Mouse (Mus musculus) MEL (cell line): ENCODE measurements around the gene Cpt1c. TPM values are rescaled to one million over a fixed set of nuclear protein-coding genes. Genes with fewer than 3 reads are reported as not detected.

Experiments
- DNase-seq: peaks from one replicate; pipeline ENCODE4 v3.0.0; 2011; ENCODE audit warnings: low read depth, low spot score
- H3K27ac ChIP-seq: 2 replicates; pipeline ENCODE4 v1.5.1; 2012; ENCODE audit warnings: low read depth, mild to moderate bottlenecking, control low read depth, low read length, moderate library complexity; ENCODE audit not compliant: control insufficient read depth
- H3K27me3 ChIP-seq, 2 experiments: fragments of 150-350 bp in 1 of 2; sonication (generic) in 1 of 2; 2 replicates each; pipeline ENCODE4 v1.6.1; 2012; ENCODE audit warnings: low read length in 2 of 2, mild to moderate bottlenecking in 2 of 2, improper control_type of control experiment in 1 of 2, moderate library complexity in 1 of 2; ENCODE audit not compliant: insufficient read depth in 2 of 2, control insufficient read depth in 1 of 2
- H3K36me3 ChIP-seq, 2 experiments: 2 replicates each; pipeline ENCODE4 v1.6.1; 2012 to 2014; ENCODE audit warnings: low read length in 2 of 2, improper control_type of control experiment in 1 of 2, inconsistent platforms in 1 of 2, mild to moderate bottlenecking in 1 of 2; ENCODE audit not compliant: insufficient read depth in 2 of 2, control insufficient read depth in 1 of 2
- H3K4me1 ChIP-seq, 2 experiments: fragments of 150-350 bp in 1 of 2; sonication (generic) in 1 of 2; 2 replicates each; pipeline ENCODE4 v1.6.1; 2012; ENCODE audit warnings: low read length in 2 of 2, improper control_type of control experiment in 1 of 2, mild to moderate bottlenecking in 1 of 2; ENCODE audit not compliant: insufficient read depth in 2 of 2, control insufficient read depth in 1 of 2
- H3K4me3 ChIP-seq, 2 experiments: fragments of 150-350 bp in 1 of 2; sonication (generic) in 1 of 2; 2 replicates each; pipeline ENCODE4 v1.5.1; 2012; ENCODE audit warnings: low read depth in 2 of 2, low read length in 2 of 2, mild to moderate bottlenecking in 2 of 2, moderate library complexity in 2 of 2, control low read depth in 1 of 2, improper control_type of control experiment in 1 of 2; ENCODE audit not compliant: control insufficient read depth in 1 of 2, insufficient read depth in 1 of 2
- H3K79me2 ChIP-seq: 2 replicates; pipeline ENCODE4 v1.6.1; 2012; ENCODE audit warnings: mild to moderate bottlenecking, low read length, moderate library complexity; ENCODE audit not compliant: control insufficient read depth, poor library complexity, insufficient read depth
- H3K9ac ChIP-seq: 2 replicates; pipeline ENCODE4 v1.6.1; 2012; ENCODE audit warnings: low read depth, mild to moderate bottlenecking, control low read depth, low read length, moderate library complexity; ENCODE audit not compliant: control insufficient read depth, poor library complexity, severe bottlenecking
- H3K9me3 ChIP-seq: fragments of 150-350 bp; sonication (generic); replicated peaks from 2 replicates; pipeline ENCODE4 v1.6.1; 2012; ENCODE audit warnings: mild to moderate bottlenecking, low read length, improper control_type of control experiment, moderate library complexity; ENCODE audit not compliant: insufficient read depth
- BHLHE40 ChIP-seq: IDR thresholded peaks from 2 replicates; pipeline ENCODE4 v1.6.1; 2012; ENCODE audit warnings: low read depth, mild to moderate bottlenecking, inconsistent platforms, low read length, improper control_type of control experiment, borderline replicate concordance
- CHD1 ChIP-seq: IDR thresholded peaks from 2 replicates; pipeline ENCODE4 v1.6.1; 2012; ENCODE audit warnings: low read depth, mild to moderate bottlenecking, inconsistent platforms, low read length, improper control_type of control experiment
- CTCF ChIP-seq, 3 experiments: IDR thresholded peaks in 2 of 3; conservative IDR thresholded peaks in 1 of 3; 2 replicates each; pipeline ENCODE4 v1.5.1; 2011 to 2012; ENCODE audit warnings: low read length in 3 of 3, low read depth in 2 of 3, mild to moderate bottlenecking in 2 of 3, improper control_type of control experiment in 1 of 3, inconsistent platforms in 1 of 3, mixed read lengths in 1 of 3, moderate library complexity in 1 of 3; ENCODE audit not compliant: control insufficient read depth in 1 of 3, insufficient read depth in 1 of 3, poor library complexity in 1 of 3, severe bottlenecking in 1 of 3
- E2F4 ChIP-seq: IDR thresholded peaks from 2 replicates; pipeline ENCODE4 v1.6.1; 2011; ENCODE audit warnings: low read depth, low read length, improper control_type of control experiment, borderline replicate concordance
- ELF1 ChIP-seq: IDR thresholded peaks from 2 replicates; pipeline ENCODE4 v1.6.1; 2014; ENCODE audit warnings: low read depth, mild to moderate bottlenecking, inconsistent platforms, low read length, improper control_type of control experiment, moderate library complexity
- EP300 ChIP-seq, 2 experiments: IDR thresholded peaks; 2 replicates each; pipeline ENCODE4 v1.6.1; 2011; ENCODE audit warnings: improper control_type of control experiment in 2 of 2, low read length in 2 of 2, low read depth in 1 of 2, mild to moderate bottlenecking in 1 of 2
- ETS1 ChIP-seq: IDR thresholded peaks from 2 replicates; pipeline ENCODE4 v1.6.1; 2012; ENCODE audit warnings: low read depth, mild to moderate bottlenecking, inconsistent platforms, low read length, improper control_type of control experiment, moderate library complexity
- GATA1 ChIP-seq: IDR thresholded peaks from 2 replicates; pipeline ENCODE4 v1.6.1; 2011; ENCODE audit warnings: low read depth, low read length, improper control_type of control experiment
- HCFC1 ChIP-seq: IDR thresholded peaks from 2 replicates; pipeline ENCODE4 v1.6.1; 2012; ENCODE audit warnings: low read depth, mild to moderate bottlenecking, inconsistent platforms, low read length, improper control_type of control experiment, moderate library complexity
- JUND ChIP-seq: IDR thresholded peaks from 2 replicates; pipeline ENCODE4 v1.6.1; 2011; ENCODE audit warnings: low read depth, mild to moderate bottlenecking, improper control_type of control experiment, low read length
- KAT2A ChIP-seq: conservative IDR thresholded peaks from 2 replicates; pipeline ENCODE4 v1.6.1; 2012; ENCODE audit warnings: low read depth, low read length, improper control_type of control experiment, inconsistent platforms
- MAX ChIP-seq: IDR thresholded peaks from 2 replicates; pipeline ENCODE4 v1.6.1; 2011; ENCODE audit warnings: low read length, improper control_type of control experiment
- MAZ ChIP-seq: IDR thresholded peaks from 2 replicates; pipeline ENCODE4 v1.6.1; 2012; ENCODE audit warnings: low read depth, mild to moderate bottlenecking, inconsistent platforms, low read length, improper control_type of control experiment
- MEF2A ChIP-seq: IDR thresholded peaks from 2 replicates; pipeline ENCODE4 v1.6.1; 2014; ENCODE audit warnings: low read depth, mild to moderate bottlenecking, inconsistent platforms, low read length, improper control_type of control experiment; ENCODE audit not compliant: poor library complexity, insufficient replicate concordance, severe bottlenecking; ENCODE audit errors: extremely low read depth
- MYB ChIP-seq: IDR thresholded peaks from 2 replicates; pipeline ENCODE4 v1.6.1; 2011; ENCODE audit warnings: mild to moderate bottlenecking, low read depth, low read length, improper control_type of control experiment
- POLR2AphosphoS5 ChIP-seq: IDR thresholded peaks from 2 replicates; pipeline ENCODE4 v1.6.1; 2012; ENCODE audit warnings: low read depth, borderline replicate concordance, mild to moderate bottlenecking, inconsistent platforms, low read length, moderate library complexity, mixed read lengths
- RAD21 ChIP-seq: IDR thresholded peaks from 2 replicates; pipeline ENCODE4 v1.6.1; 2011; ENCODE audit warnings: mild to moderate bottlenecking, low read depth, low read length, improper control_type of control experiment
- RCOR1 ChIP-seq: IDR thresholded peaks from 2 replicates; pipeline ENCODE4 v1.6.1; 2012; ENCODE audit warnings: low read depth, mild to moderate bottlenecking, inconsistent platforms, low read length, improper control_type of control experiment
- SIN3A ChIP-seq: IDR thresholded peaks from 2 replicates; pipeline ENCODE4 v1.6.1; 2012; ENCODE audit warnings: low read length, improper control_type of control experiment, inconsistent platforms
- SMC3 ChIP-seq: IDR thresholded peaks from 2 replicates; pipeline ENCODE4 v1.6.1; 2011; ENCODE audit warnings: low read depth, low read length, improper control_type of control experiment
- TAL1 ChIP-seq: IDR thresholded peaks from 2 replicates; pipeline ENCODE4 v1.6.1; 2012; ENCODE audit warnings: mild to moderate bottlenecking, inconsistent platforms, low read length, moderate library complexity, mixed read lengths
- TBP ChIP-seq: IDR thresholded peaks from 2 replicates; pipeline ENCODE4 v1.8.0; 2011; ENCODE audit warnings: low read depth, low read length, improper control_type of control experiment
- USF1 ChIP-seq: IDR thresholded peaks from 2 replicates; pipeline ENCODE4 v1.6.1; 2014; ENCODE audit warnings: low read depth, mild to moderate bottlenecking, inconsistent platforms, low read length, improper control_type of control experiment, moderate library complexity
- ZC3H11A ChIP-seq: IDR thresholded peaks from 2 replicates; pipeline ENCODE4 v1.6.1; 2012; ENCODE audit warnings: low read depth, mild to moderate bottlenecking, inconsistent platforms, low read length, improper control_type of control experiment
- ZKSCAN1 ChIP-seq: IDR thresholded peaks from 2 replicates; pipeline ENCODE4 v1.6.1; 2012; ENCODE audit warnings: low read depth, mild to moderate bottlenecking, inconsistent platforms, low read length, improper control_type of control experiment, moderate library complexity
- ZMIZ1 ChIP-seq: IDR thresholded peaks from 2 replicates; pipeline ENCODE4 v1.6.1; 2012; ENCODE audit warnings: low read depth, mild to moderate bottlenecking, inconsistent platforms, low read length, improper control_type of control experiment, moderate library complexity
- polyA plus RNA-seq, 2 experiments: library from polyadenylated mRNA; stranded (reverse) in 1 of 2; unstranded in 1 of 2; fragments of >175 nt in 1 of 2; fragments of >200 nt in 1 of 2; gene quantifications; 2 replicates each; pipeline versions ENCODE4 v1.2.1 to v1.2.4; 2012; ENCODE audit warnings: low replicate concordance in 2 of 2, low read depth in 1 of 2; ENCODE audit not compliant: insufficient read length in 2 of 2, insufficient read depth in 1 of 2, missing spikeins in 1 of 2
- total RNA-seq: library from RNA; depleted of rRNA; stranded (reverse); fragments of 300-350 nt; gene quantifications from 2 replicates; pipeline ENCODE4 v1.2.3, GENCODE M21; 2012

Gene Cpt1c
- total and polyA plus RNA-seq, 3 experiments, result 0.35 to 0.81 TPM; not detected in 1

DNA sequence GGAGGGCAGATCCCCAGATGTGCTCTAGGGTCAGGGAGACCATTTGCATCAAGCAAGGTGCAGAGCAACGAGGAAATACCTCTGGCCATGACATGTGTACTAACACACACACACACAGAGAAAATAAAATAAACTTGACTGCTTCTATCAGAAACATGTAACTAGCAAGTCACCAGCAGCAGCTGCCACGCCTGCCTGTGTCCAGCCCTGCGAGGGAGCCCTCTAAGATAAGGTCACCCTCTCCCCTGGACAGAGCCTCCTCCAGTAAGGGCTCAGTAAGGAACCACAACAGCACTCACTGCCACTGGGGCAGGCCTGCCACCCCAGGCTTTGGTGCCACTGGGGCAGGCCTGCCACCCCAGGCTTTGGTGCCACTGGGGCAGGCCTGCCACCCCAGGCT, 56.4 kb downstream of the Cpt1c start:
- Histone ChIP-seq H3K4me3 (no peak overlapping the region), H3K9me3 (no peaks in the 10 kb centered on the region), H3K27ac (no peak overlapping the region), H3K4me1 (peaks cover 0 to 7% of the 10 kb centered on the region in 2 experiments; a peak in 1 of 4 replicates), H3K36me3 (peaks cover 3% of the 10 kb centered on the region in 2 experiments), H3K9ac (no peak overlapping the region), H3K79me2 (no peaks in the 10 kb centered on the region), H3K27me3 (no peaks in the 10 kb centered on the region)
- TF ChIP-seq MEF2A (no peak), GATA1 (no peak), BHLHE40 (no peak), KAT2A (no peak), CHD1 (no peak), ZMIZ1 (no peak), MYB (no peak), USF1 (no peak), ELF1 (no peak), HCFC1 (no peak), POLR2AphosphoS5 (no peak), RAD21 (no peak), EP300 (IDR thresholded peaks at IDR 0.05; ENCODE audit: low read depth in 1 of 2, low read length in 2 of 2) (no peak), RCOR1 (no peak), MAZ (no peak), SMC3 (no peak), E2F4 (no peak), MAX (no peak), SIN3A (no peak)
- DNase-seq, result no peak

DNA sequence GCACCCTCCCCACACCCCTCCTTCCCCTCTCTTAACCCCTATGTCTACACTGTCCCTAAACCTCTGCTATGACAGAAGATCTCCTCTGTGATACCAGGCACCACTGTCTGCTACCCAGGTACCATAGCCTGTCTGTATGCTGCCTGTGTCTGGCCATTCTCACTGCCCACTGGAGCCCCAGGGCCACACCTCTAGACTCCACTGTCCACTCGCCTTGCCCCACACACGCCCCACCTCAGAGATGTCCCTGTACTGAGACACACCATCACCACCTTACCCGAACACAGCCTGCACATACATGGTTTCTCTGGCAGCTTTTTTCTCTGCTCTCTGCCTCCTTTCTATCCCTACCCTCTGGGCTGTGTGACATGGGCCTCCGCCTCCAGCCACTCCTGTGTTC, 57.8 kb downstream of the Cpt1c start:
- no peak overlapping the region for H3K9ac ChIP-seq
- peaks cover 0 to 3% of the 10 kb centered on the region in 2 experiments; a peak in 2 of 4 replicates for H3K36me3 ChIP-seq
- no peak overlapping the region for H3K27ac ChIP-seq
- H3K4me1 ChIP-seq, result no peaks in the 10 kb centered on the region
- H3K27me3 ChIP-seq, result no peaks in the 10 kb centered on the region
- H3K4me3 ChIP-seq, result no peak overlapping the region
- H3K79me2 ChIP-seq, result no peaks in the 10 kb centered on the region
- no peak for DNase-seq
- TF ChIP-seq EP300 (IDR thresholded peaks at IDR 0.05; ENCODE audit: low read depth in 1 of 2, low read length in 2 of 2) (no peak), ZC3H11A (no peak), HCFC1 (no peak), RAD21 (no peak), JUND (no peak), ZKSCAN1 (no peak), RCOR1 (no peak), CTCF (IDR thresholded peaks at IDR 0.05 in 2 of 3, conservative IDR thresholded peaks at IDR 0.05 in 1 of 3; ENCODE audit: control insufficient read depth in 1 of 3, insufficient read depth in 1 of 3, low read depth in 2 of 3, low read length in 3 of 3, poor library complexity in 1 of 3, severe bottlenecking in 1 of 3) (no peak), SMC3 (no peak), CHD1 (no peak), ETS1 (no peak), TBP (no peak), TAL1 (no peak)
- H3K9me3 ChIP-seq, result no peaks in the 10 kb centered on the region
